Mouse (Mus musculus) kidney, adult 2 months (tissue): ENCODE measurements at regions not wholly inside any gene's neighbourhood (a gene's known extent, or its start where the extent isn't known, plus 50 kb on each side); places are given as distances from the start of the nearest gene placed in this dataset.

Experiments used
- DNase-seq: peaks from one replicate; pipeline ENCODE4 v3.0.0; 2021
- H3K27ac ChIP-seq: fragments of 200-500 bp; 2 replicates; pipeline ENCODE4 v1.5.1; 2012; ENCODE audit warnings: low read depth, low read length, control low read depth, inconsistent platforms; ENCODE audit not compliant: insufficient read depth
- H3K27me3 ChIP-seq: fragments of 200-500 bp; replicated peaks from 2 replicates; pipeline ENCODE4 v1.6.1; 2012; ENCODE audit warnings: mild to moderate bottlenecking, moderate library complexity, low read length, inconsistent platforms; ENCODE audit not compliant: control insufficient read depth, insufficient read depth
- H3K36me3 ChIP-seq: fragments of 200-500 bp; 2 replicates; pipeline ENCODE4 v1.6.1; 2012; ENCODE audit warnings: mild to moderate bottlenecking, moderate library complexity, low read length, inconsistent platforms; ENCODE audit not compliant: control insufficient read depth, insufficient read depth
- H3K4me1 ChIP-seq: fragments of 200-500 bp; 2 replicates; pipeline ENCODE4 v1.6.1; 2011; ENCODE audit warnings: low read length; ENCODE audit not compliant: control insufficient read depth, insufficient read depth
- H3K4me3 ChIP-seq: fragments of 200-500 bp; 2 replicates; pipeline ENCODE4 v1.5.1; 2011; ENCODE audit warnings: mild to moderate bottlenecking, low read depth, low read length, control low read depth; ENCODE audit not compliant: insufficient read depth
- CTCF ChIP-seq: fragments of 200-500 bp; conservative IDR thresholded peaks from 2 replicates; pipeline ENCODE4 v1.5.1; 2011; ENCODE audit warnings: low read depth, mild to moderate bottlenecking, control low read depth, low read length, moderate library complexity, mixed read lengths; ENCODE audit not compliant: insufficient read depth, insufficient read length
- POLR2A ChIP-seq: fragments of 200-500 bp; IDR thresholded peaks from one replicate; pipeline ENCODE4 v1.6.1; 2011; ENCODE audit warnings: low read depth, low read length, control low read depth
- WGBS: fragments of 180-500 bp; shearing (Covaris S2); methylation state at CpG from one replicate; pipeline ENCODE4 v1.1.7; 2018; 5-methylcytosine and 5-hydroxymethylcytosine counted together

DNA sequence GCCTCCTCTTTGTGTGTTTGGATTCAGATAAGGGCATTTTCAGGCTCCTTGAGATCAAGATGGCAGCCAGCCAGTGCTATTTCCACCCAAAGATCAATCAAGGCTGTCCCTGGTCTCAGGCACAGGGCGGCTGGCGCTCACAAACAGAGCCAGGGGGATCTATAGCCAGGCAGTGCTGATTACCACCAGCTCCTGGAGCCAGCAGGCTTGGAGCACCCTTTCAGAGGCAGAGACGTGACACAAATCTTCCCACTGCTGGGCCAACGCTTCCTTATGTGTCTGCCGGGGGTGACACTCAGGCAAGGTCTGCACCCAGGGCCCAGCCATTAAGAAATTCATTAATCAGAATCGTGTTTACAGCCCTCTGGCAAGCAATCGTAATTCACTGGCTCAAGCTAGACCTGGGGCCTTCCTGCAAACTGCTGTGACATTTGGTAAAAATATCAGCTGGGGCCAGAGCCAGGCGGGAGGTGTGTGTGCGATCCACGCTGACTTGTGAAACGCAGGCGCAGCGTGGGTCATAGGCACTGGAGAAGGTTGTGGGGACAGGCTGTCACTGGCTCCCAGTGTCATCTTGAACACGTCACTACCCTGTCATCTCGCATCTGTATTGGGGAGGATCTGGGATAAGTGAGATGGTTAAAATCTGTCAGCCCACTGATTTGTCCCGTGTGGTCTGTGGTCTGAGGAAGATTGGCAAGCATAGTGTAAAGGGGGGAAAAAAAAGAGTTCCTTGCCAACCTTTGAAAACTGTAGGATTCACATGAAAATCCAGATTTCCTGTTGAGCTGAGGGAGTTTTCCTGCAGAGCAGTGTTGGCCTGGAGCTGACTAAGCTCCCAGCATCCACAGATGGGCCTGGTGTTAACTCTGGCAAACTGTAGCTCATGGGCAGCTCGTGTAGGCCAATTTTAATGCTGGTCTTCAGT is 56.5 kb upstream of the Tle3 start:
- peak; percentile 90 for DNase-seq
- H3K27ac ChIP-seq, result no peak overlapping the region; the same call in 1 of the 2 replicates
- TF ChIP-seq POLR2A, result no peak
- H3K4me3 ChIP-seq, result no peak overlapping the region
- H3K4me1 ChIP-seq, result peaks cover 9% of the 10 kb centered on the region; the same call in 1 of the 2 replicates
- 61% methylated on average over 17 of the region's 17 CpGs for WGBS
- no peaks in the 10 kb centered on the region for H3K27me3 ChIP-seq
- H3K36me3 ChIP-seq, result no peaks in the 10 kb centered on the region

DNA sequence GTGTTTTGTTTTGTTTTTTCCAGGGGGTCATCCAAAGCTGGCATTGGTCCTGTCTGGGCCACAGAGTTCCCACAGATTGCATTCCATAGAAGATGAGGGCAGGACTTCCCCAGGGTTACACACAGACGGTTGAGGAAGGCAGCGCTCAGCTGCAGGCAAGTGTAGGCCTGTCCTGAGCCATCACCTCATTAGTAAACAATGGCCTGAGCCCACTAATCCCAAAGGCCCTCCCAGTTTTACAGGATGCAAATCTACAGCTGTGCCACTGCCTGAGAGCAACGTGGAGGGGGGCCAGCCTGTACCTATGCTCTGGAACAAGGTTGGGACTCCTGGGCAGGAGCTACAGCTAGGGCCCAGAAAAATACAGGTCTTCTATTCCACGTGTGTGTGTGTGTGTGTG is 55.7 kb upstream of the Tle3 start:
- no peaks in the 10 kb centered on the region for H3K27me3 ChIP-seq
- WGBS, result 67% methylated on average over 4 of the region's 4 CpGs
- no peak for DNase-seq
- H3K27ac ChIP-seq, result no peak overlapping the region
- TF ChIP-seq CTCF (no peak), POLR2A (no peak)
- peaks cover 9% of the 10 kb centered on the region; the same call in 1 of the 2 replicates for H3K4me1 ChIP-seq
- H3K36me3 ChIP-seq, result no peaks in the 10 kb centered on the region
- H3K4me3 ChIP-seq, result no peak overlapping the region

DNA sequence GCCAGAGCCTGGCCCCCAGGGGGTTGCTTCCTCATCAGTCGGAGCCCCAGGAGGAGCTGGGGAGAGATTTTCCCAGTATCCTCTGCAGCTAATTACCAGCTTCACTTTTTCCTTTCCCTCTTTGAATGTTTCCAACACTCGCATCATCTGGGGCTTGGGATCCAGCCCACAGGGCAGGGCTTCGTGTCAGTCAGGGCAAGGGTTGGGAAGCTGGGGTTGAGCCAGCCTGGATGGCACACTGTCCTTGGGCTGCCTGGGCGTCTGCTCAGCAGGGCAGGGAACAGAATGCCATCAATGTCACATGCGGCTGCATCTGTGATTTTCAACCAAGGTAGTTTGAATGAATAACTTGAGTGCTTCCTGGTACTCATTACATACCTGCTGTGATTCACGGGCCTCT is 52.4 kb upstream of the Tle3 start:
- H3K27me3 ChIP-seq, result no peaks in the 10 kb centered on the region
- H3K27ac ChIP-seq, result no peak overlapping the region
- TF ChIP-seq CTCF (no peak), POLR2A (no peak)
- no peak overlapping the region for H3K4me3 ChIP-seq
- peaks cover 13% of the 10 kb centered on the region for H3K4me1 ChIP-seq
- H3K36me3 ChIP-seq, result no peaks in the 10 kb centered on the region
- peak; percentile 88 for DNase-seq
- WGBS, result 53% methylated on average over 6 of the region's 6 CpGs

DNA sequence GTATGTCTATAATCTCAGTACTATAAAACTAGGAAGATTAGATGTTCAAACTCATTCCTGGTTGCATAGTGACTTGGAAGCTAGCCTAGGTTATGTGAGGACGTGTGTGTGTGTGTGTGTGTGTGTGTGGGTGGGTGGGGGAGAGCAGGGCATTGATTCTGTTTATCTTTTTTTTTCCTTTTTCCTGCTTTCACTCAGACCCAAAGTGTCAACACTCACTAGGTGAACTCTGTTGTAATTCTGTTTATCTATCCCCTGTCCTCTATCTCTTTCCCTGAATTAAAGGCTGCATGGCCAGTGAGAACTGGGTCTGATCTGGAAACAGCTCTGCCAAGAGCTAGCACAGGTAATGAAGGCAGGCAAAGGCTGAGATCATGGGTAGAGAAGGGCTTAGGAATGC is 50.9 kb upstream of the Tle3 start:
- TF ChIP-seq POLR2A, result no peak
- TF ChIP-seq CTCF, result no peak
- H3K4me1 ChIP-seq, result peaks cover 10% of the 10 kb centered on the region
- no peaks in the 10 kb centered on the region for H3K27me3 ChIP-seq
- no peaks in the 10 kb centered on the region for H3K36me3 ChIP-seq
- H3K4me3 ChIP-seq, result no peak overlapping the region
- 86% methylated on average over 1 of the region's 1 CpGs for WGBS
- no peak for DNase-seq
- no peak overlapping the region for H3K27ac ChIP-seq

DNA sequence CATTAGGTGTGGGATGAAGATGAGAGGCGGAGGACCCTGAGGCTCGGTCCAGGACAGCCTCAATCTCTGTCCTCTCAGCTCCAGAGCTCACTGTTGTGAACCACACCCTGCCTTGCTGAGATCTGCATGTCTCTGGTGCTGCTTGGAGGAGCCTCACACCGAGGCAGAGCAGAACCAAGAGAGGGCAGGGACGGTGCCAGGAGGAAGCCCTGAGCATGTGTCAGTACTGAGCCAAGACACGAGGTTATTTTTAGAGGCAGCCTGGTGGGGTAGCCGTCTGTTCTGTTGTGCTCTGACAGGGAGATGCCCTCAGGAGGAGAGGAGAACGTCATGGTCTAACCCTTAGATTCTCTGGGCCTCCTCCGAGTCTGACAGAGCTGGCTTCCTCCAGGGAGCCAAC is 50.3 kb upstream of the Tle3 start:
- DNase-seq, result no peak
- H3K27ac ChIP-seq, result no peak overlapping the region
- TF ChIP-seq CTCF (no peak), POLR2A (no peak)
- no peaks in the 10 kb centered on the region for H3K36me3 ChIP-seq
- no peaks in the 10 kb centered on the region for H3K27me3 ChIP-seq
- no peak overlapping the region for H3K4me3 ChIP-seq
- H3K4me1 ChIP-seq, result peaks cover 10% of the 10 kb centered on the region
- 58% methylated on average over 8 of the region's 8 CpGs for WGBS

DNA sequence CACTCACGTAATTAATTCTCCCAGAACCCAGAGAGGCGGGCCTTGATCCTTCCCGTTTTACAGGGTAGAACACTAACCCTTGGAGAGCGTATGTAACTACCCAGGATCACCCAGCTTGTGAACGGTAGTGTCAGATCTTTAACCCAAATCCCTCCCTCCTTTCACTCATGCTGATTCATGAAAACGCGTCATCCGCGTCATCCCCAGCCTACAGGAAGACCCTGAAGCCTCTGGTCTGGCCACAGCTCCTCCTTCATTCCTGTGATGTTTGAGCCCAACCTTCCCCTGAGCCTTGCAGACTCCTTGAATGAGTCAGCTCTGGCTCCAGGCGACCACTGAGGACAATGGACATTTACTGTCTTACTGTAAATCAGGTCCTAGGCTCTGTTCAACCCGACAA is 49.8 kb upstream of the Tle3 start:
- H3K27ac ChIP-seq, result no peak overlapping the region
- WGBS, result 77% methylated on average over 11 of the region's 11 CpGs
- H3K4me1 ChIP-seq, result peaks cover 10% of the 10 kb centered on the region
- no peak overlapping the region for H3K4me3 ChIP-seq
- TF ChIP-seq POLR2A (no peak), CTCF (no peak)
- DNase-seq, result no peak
- no peaks in the 10 kb centered on the region for H3K36me3 ChIP-seq
- no peaks in the 10 kb centered on the region for H3K27me3 ChIP-seq
